Mouse (Mus musculus): Measurements from ENCODE around the gene Mrpl30.

The Mrpl30 gene

GRCm38 (mm10) chr1:37890025-37890652 lies at the start of gene Mrpl30, which contains the start of gene Mitd1:
TSS of gene Mrpl30 (plus strand) at chr1:37890477.
TSS of gene Mitd1 (minus strand) at chr1:37890411.
- peak; percentile 78 to 80 for DNase-seq (ENCODE audit: low spot score in 2 of 2)

GRCm38 (mm10) chr1:37846878-37847277 lies 43.4 kb upstream of the Mrpl30 start:
- no peak for DNase-seq (ENCODE audit: low spot score in 2 of 2)

- DNase-seq (ENCODE audit: low spot score in 2 of 2): no peak
Measured at GRCm38 (mm10) chr1:37850696-37851095, 39.6 kb upstream of the Mrpl30 start.

- DNase-seq (ENCODE audit: low spot score in 2 of 2): peak; percentile 99
Measured at GRCm38 (mm10) chr1:37864511-37865400, 25.5 kb upstream of the Mrpl30 start.

GRCm38 (mm10) chr1:37865401-37866215 lies 24.7 kb upstream of the Mrpl30 start:
- no peak for DNase-seq (ENCODE audit: low spot score in 2 of 2)

GRCm38 (mm10) chr1:37866286-37866685 lies 24.0 kb upstream of the Mrpl30 start, which contains the start of gene Tsga10:
TSS of gene Tsga10 (minus strand) at chr1:37866429.
- no peak for DNase-seq (ENCODE audit: low spot score in 2 of 2)

GRCm38 (mm10) chr1:37867056-37867455 lies 23.2 kb upstream of the Mrpl30 start:
- DNase-seq (ENCODE audit: low spot score in 2 of 2): peak; percentile 39 to 58

GRCm38 (mm10) chr1:37867684-37868322 lies 22.5 kb upstream of the Mrpl30 start:
- DNase-seq (ENCODE audit: low spot score in 2 of 2): no peak

- no peak for DNase-seq (ENCODE audit: low spot score in 2 of 2)
Measured at GRCm38 (mm10) chr1:37868640-37869039, 21.6 kb upstream of the Mrpl30 start.

GRCm38 (mm10) chr1:37869362-37869761 lies 20.9 kb upstream of the Mrpl30 start:
- no peak for DNase-seq (ENCODE audit: low spot score in 2 of 2)

GRCm38 (mm10) chr1:37871704-37872103 lies 18.6 kb upstream of the Mrpl30 start, which contains the start of gene Lipt1:
TSS of gene Lipt1 (plus strand) at chr1:37871738.
- DNase-seq (ENCODE audit: low spot score in 2 of 2): no peak

GRCm38 (mm10) chr1:37872131-37873067 lies 17.9 kb upstream of the Mrpl30 start:
- peak; percentile 67 to 70 for DNase-seq (ENCODE audit: low spot score in 2 of 2)

- no peak for DNase-seq (ENCODE audit: low spot score in 2 of 2)
Measured at GRCm38 (mm10) chr1:37873157-37873556, 17.1 kb upstream of the Mrpl30 start.

GRCm38 (mm10) chr1:37877736-37878460 lies 12.4 kb upstream of the Mrpl30 start:
- no peak for DNase-seq (ENCODE audit: low spot score in 2 of 2)

GRCm38 (mm10) chr1:37883411-37883810 lies 6.9 kb upstream of the Mrpl30 start:
- DNase-seq (ENCODE audit: low spot score in 2 of 2): no peak

GRCm38 (mm10) chr1:37884451-37884850 lies 5.8 kb upstream of the Mrpl30 start:
- peak in 1 of 2 experiments; percentile 30 for DNase-seq (ENCODE audit: low spot score in 2 of 2)

- DNase-seq (ENCODE audit: low spot score in 2 of 2): no peak
Measured at GRCm38 (mm10) chr1:37889206-37889605, 1.1 kb upstream of the Mrpl30 start.

- DNase-seq (ENCODE audit: low spot score in 2 of 2): no peak
Measured at GRCm38 (mm10) chr1:37891400-37891799, 1.1 kb downstream of the Mrpl30 start.

GRCm38 (mm10) chr1:37894606-37895005 lies 4.3 kb downstream of the Mrpl30 start:
- no peak for DNase-seq (ENCODE audit: low spot score in 2 of 2)

GRCm38 (mm10) chr1:37899816-37900215 lies 9.5 kb downstream of the Mrpl30 start:
- DNase-seq (ENCODE audit: low spot score in 2 of 2): no peak

Measured in spleen, postnatal 14 days (tissue).